ENCODE assay signal across 8 mouse cellular contexts in genomic region chr17:27557927-27558661, GRCm38 (mm10). TPM values are rescaled to one million over a fixed set of nuclear protein-coding genes. Genes with fewer than 3 reads are reported as not detected.
DNase-seq lines count a peak whose midpoint lies in the region; ATAC-seq and TF ChIP-seq lines count a peak whose summit lies in the region.

No protein-coding gene starts in this region.

- 34% methylated on average over 14 of the region's 14 CpGs for whole genome bisulfite sequencing in lung, adult 2 months
- WGBS in hindbrain, embryonic 12.5 days: 2% methylated on average over 14 of the region's 14 CpGs
- 6% methylated on average over 14 of the region's 14 CpGs for WGBS in midbrain, embryonic 16.5 days

- H3K9ac ChIP-seq in hindbrain, embryonic 12.5 days: peak overlapping the region; percentile 93
- peak overlapping the region; percentile 94 for H3K9ac ChIP-seq in midbrain, embryonic 16.5 days (ENCODE audit: low read depth, low read length)

- H3K36me3 ChIP-seq in hindbrain, embryonic 12.5 days: peaks cover 12% of the 10 kb centered on the region; the same call in 1 of the 2 replicates
- H3K36me3 ChIP-seq in midbrain, embryonic 16.5 days (ENCODE audit: control insufficient read depth, insufficient read depth, low read length): peaks cover 4% of the 10 kb centered on the region

- no peak for DNase-seq in lung, adult 2 months
- DNase-seq in lung, postnatal 4 days: no peak
- DNase-seq in cerebellum, adult 8-10 months: peak; percentile 69
- DNase-seq in spleen, postnatal 36 days (ENCODE audit: low spot score in 2 of 2): no peak
- DNase-seq in gastrocnemius, adult 18-20 months (ENCODE audit: low spot score): no peak
- DNase-seq in left cerebral cortex, adult 11 months (ENCODE audit: low spot score): no peak

- peak overlapping the region; percentile 82 for H3K4me2 ChIP-seq in hindbrain, embryonic 12.5 days (replicated peaks)
- H3K4me2 ChIP-seq in midbrain, embryonic 16.5 days (ENCODE audit: low read length): peak overlapping the region; percentile 76

- H3K4me3 ChIP-seq in lung, adult 2 months (replicated peaks; ENCODE audit: extremely low read depth, low read depth, low read length): peak overlapping the region; percentile 39
- H3K4me3 ChIP-seq in hindbrain, embryonic 12.5 days: peak overlapping the region; percentile 89
- peak overlapping the region; percentile 88 for H3K4me3 ChIP-seq in midbrain, embryonic 16.5 days (ENCODE audit: low read depth, low read length)

- no peak for ATAC-seq in hindbrain, embryonic 12.5 days (ENCODE audit: low FRiP score)
- no peak for ATAC-seq in midbrain, embryonic 16.5 days

- no peaks in the 10 kb centered on the region for H3K9me3 ChIP-seq in hindbrain, embryonic 12.5 days (replicated peaks)
- H3K9me3 ChIP-seq in midbrain, embryonic 16.5 days (replicated peaks; ENCODE audit: control insufficient read depth, low read length, poor library complexity, severe bottlenecking): no peaks in the 10 kb centered on the region

- H3K4me1 ChIP-seq in lung, adult 2 months (ENCODE audit: control insufficient read depth, insufficient read depth, low read length): no peaks in the 10 kb centered on the region
- peaks cover 44% of the 10 kb centered on the region for H3K4me1 ChIP-seq in hindbrain, embryonic 12.5 days
- H3K4me1 ChIP-seq in midbrain, embryonic 16.5 days (ENCODE audit: control insufficient read depth, insufficient read depth, low read length): peaks cover 31% of the 10 kb centered on the region

- H3K27ac ChIP-seq in hindbrain, embryonic 12.5 days: peak overlapping the region; percentile 95
- H3K27ac ChIP-seq in midbrain, embryonic 16.5 days (ENCODE audit: low read length): no peak overlapping the region

- no peak for TF ChIP-seq CTCF in lung, adult 2 months (IDR thresholded peaks at IDR 0.05; ENCODE audit: insufficient read depth, low read length)

- H3K27me3 ChIP-seq in hindbrain, embryonic 12.5 days: peaks cover 10% of the 10 kb centered on the region; the same call in 1 of the 2 replicates
- H3K27me3 ChIP-seq in midbrain, embryonic 16.5 days (ENCODE audit: control insufficient read depth, insufficient read depth, low read depth, low read length): peaks cover 9% of the 10 kb centered on the region

- TF ChIP-seq POLR2A in lung, adult 2 months (IDR thresholded peaks at IDR 0.05; ENCODE audit: borderline replicate concordance, extremely low read depth, low read depth, low read length): no peak

RNA-seq across cellular contexts. Expression of gene Hmga1, which starts 1.8 kb away (rescaled TPM):
- 57.9 and 73.2 TPM in 2 replicates for polyA plus RNA-seq in lung, adult 2 months (2012; rRNA removed)
- polyA plus RNA-seq in hindbrain, embryonic 12.5 days (2016; fragmentation: Nextera tagmentation; extraction: Ambion mirVana): 161 and 162 TPM in 2 replicates
- polyA plus RNA-seq in midbrain, embryonic 16.5 days (2015; fragmentation: Nextera tagmentation; extraction: Ambion mirVana): 124 and 134 TPM in 2 replicates
- 10 to 100 TPM; 31.9 to 32.7 TPM for total RNA-seq in gastrocnemius, adult 18-20 months (2021)

RNA-seq across cellular contexts. Expression of gene AI413582, which starts 7.5 kb away (rescaled TPM):
- polyA plus RNA-seq in lung, adult 2 months (2012; rRNA removed): 42.4 and 44.2 TPM in 2 replicates
- 19.8 and 21.9 TPM in 2 replicates for polyA plus RNA-seq in hindbrain, embryonic 12.5 days (2016; fragmentation: Nextera tagmentation; extraction: Ambion mirVana)
- polyA plus RNA-seq in midbrain, embryonic 16.5 days (2015; fragmentation: Nextera tagmentation; extraction: Ambion mirVana): 55.4 and 65.8 TPM in 2 replicates
- total RNA-seq in gastrocnemius, adult 18-20 months (2021): 1 to 10 TPM; 2.8 to 4.0 TPM

RNA-seq across cellular contexts. Expression of gene Grm4, which starts 36.9 kb away (rescaled TPM):
- polyA plus RNA-seq in lung, adult 2 months (2012; rRNA removed): 1.1 TPM in 2 replicates
- 3.7 and 4.2 TPM in 2 replicates for polyA plus RNA-seq in hindbrain, embryonic 12.5 days (2016; fragmentation: Nextera tagmentation; extraction: Ambion mirVana)
- polyA plus RNA-seq in midbrain, embryonic 16.5 days (2015; fragmentation: Nextera tagmentation; extraction: Ambion mirVana): 7.5 and 11.0 TPM in 2 replicates
- under 1 TPM in 1 of 2 experiments, not detected in 1; 0.07 TPM for total RNA-seq in gastrocnemius, adult 18-20 months (2021)

Comparison
In these comparisons a context has a peak if more than half of its experiments do, and no peak if none do; other contexts are left out.
1. H3K4me3 ChIP-seq: peak in every context shown above with its lines; median percentile 89 in hindbrain, embryonic 12.5 days; 88 in midbrain, embryonic 16.5 days; 39 in lung, adult 2 months.